Mouse (Mus musculus): ENCODE results near the gene Arhgap6.

DNA sequence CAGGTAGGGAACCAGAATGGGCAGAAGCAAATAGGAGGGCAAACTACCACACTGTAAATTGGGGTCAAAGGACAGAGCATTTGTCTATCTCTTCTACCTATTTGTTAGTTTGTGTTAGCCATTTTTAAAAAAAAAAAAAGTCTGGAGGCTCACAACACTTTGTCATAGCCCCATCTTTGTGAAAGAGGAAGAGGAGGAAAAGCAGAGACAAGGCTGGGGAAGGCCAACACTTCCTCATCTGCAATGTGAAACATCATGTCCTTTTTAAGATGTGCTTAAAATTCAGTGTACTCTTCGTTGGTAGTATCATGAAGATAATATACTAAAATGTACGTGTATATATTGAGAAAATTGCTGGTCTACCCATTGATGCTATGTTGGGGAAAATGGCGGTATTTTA, 466.1 kb downstream of the Arhgap6 start:
- TF ChIP-seq CTCF (IDR thresholded peaks at IDR 0.05; ENCODE audit: borderline replicate concordance, insufficient read depth, low read depth, low read length) (no peak), POLR2A (IDR thresholded peaks at IDR 0.05; ENCODE audit: borderline replicate concordance, insufficient read depth, low read length) (no peak)
